Mouse (Mus musculus): ENCODE results near the gene Dnah1.

DNA sequence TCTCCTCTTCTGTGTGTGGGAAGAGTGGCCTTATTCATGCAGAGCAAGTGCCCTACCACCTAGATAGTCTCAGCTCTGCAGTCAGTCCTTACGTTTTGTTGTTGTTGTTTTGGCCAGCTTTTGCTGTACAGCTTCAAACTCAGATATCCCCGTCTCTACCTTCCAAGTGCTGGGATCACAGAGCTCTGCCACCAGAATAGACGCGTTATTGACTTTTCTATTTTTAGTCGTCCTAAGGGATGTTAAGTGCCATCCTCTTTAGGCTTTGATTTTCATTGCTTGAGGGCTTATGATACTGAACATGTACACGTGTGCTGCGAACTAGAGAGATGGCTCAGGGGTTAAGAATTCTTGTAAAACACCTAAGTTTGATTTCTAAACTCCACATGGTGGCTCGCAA is 19.5 kb upstream of the Dnah1 start:
- TF ChIP-seq FOSL1 (IDR thresholded peaks at IDR 0.05; ENCODE audit: insufficient read depth, low read length, poor library complexity, severe bottlenecking) = no peak
- TF ChIP-seq CTCF (IDR thresholded peaks at IDR 0.05; ENCODE audit: control insufficient read depth, insufficient read depth, insufficient read length) = no peak
- no peak for TF ChIP-seq USF1 (IDR thresholded peaks at IDR 0.05; ENCODE audit: low read depth)
- TF ChIP-seq MYOG (IDR thresholded peaks at IDR 0.05; ENCODE audit: control insufficient read depth, extremely low read depth, insufficient read length) = no peak
- no peak for TF ChIP-seq MAX (IDR thresholded peaks at IDR 0.05)
